Mouse (Mus musculus) thymus, adult 2 months (tissue): ENCODE results near the gene Cttnbp2.

Experiments used
- CTCF ChIP-seq: fragments of 200-500 bp; IDR thresholded peaks from 2 replicates; pipeline ENCODE4 v1.5.1; 2012; ENCODE audit warnings: mild to moderate bottlenecking, control low read depth, low read length, moderate library complexity, borderline replicate concordance; ENCODE audit not compliant: control insufficient read depth, poor library complexity, insufficient read depth; ENCODE audit errors: extremely low read depth
- POLR2A ChIP-seq: fragments of 200-500 bp; IDR thresholded peaks from 2 replicates; pipeline ENCODE4 v1.6.1; 2012; ENCODE audit warnings: mild to moderate bottlenecking, low read length, control low read depth, moderate library complexity; ENCODE audit not compliant: control insufficient read depth, poor library complexity, insufficient read depth; ENCODE audit errors: extremely low read depth

GRCm38 (mm10) chr6:18430062-18430461 is 84.6 kb downstream of the Cttnbp2 start:
- TF ChIP-seq POLR2A (no peak), CTCF (no peak)
